Mouse (Mus musculus) hindbrain, embryonic 11.5 days (tissue): ENCODE results near the gene Plxnc1. TPM values are rescaled to one million over a fixed set of nuclear protein-coding genes. Genes with fewer than 3 reads are reported as not detected.

Experiments
- ATAC-seq: fragments of 200-750 bp; cut with Nextera tagmentation; 2 replicates; pipeline ENCODE4 v1.8.0; 2017; ENCODE audit warnings: mild to moderate bottlenecking, moderate TSS enrichment, moderate library complexity; ENCODE audit not compliant: low FRiP score
- DNase-seq: peaks from one replicate; pipeline ENCODE4 v3.0.0-alpha.2; 2015; ENCODE audit warnings: low spot score
- H3K27ac ChIP-seq: fragments of 300-500 bp; sonication (generic); 2 replicates; pipeline ENCODE4 v1.5.1; 2014; ENCODE audit warnings: mild to moderate bottlenecking, low read depth, low read length
- H3K27me3 ChIP-seq: fragments of 300-500 bp; sonication (generic); 2 replicates; pipeline ENCODE4 v1.6.1; 2014; ENCODE audit warnings: mild to moderate bottlenecking, low read length, moderate library complexity, mixed read lengths; ENCODE audit not compliant: control insufficient read depth, insufficient read depth
- H3K36me3 ChIP-seq: fragments of 300-500 bp; sonication (generic); 2 replicates; pipeline ENCODE4 v1.6.1; 2014; ENCODE audit warnings: mild to moderate bottlenecking, low read length, moderate library complexity, mixed read lengths; ENCODE audit not compliant: control insufficient read depth, insufficient read depth
- H3K4me1 ChIP-seq: fragments of 300-500 bp; sonication (generic); replicated peaks from 2 replicates; pipeline ENCODE4 v1.6.1; 2014; ENCODE audit warnings: low read length, mixed read lengths; ENCODE audit not compliant: control insufficient read depth, insufficient read depth
- H3K4me2 ChIP-seq: fragments of 300-500 bp; sonication (generic); replicated peaks from 2 replicates; pipeline ENCODE4 v1.6.1; 2014; ENCODE audit warnings: mild to moderate bottlenecking, low read depth, low read length
- H3K4me3 ChIP-seq: fragments of 300-500 bp; sonication (generic); 2 replicates; pipeline ENCODE4 v1.5.1; 2014; ENCODE audit warnings: low read depth, low read length
- H3K9ac ChIP-seq: fragments of 300-500 bp; sonication (generic); 2 replicates; pipeline ENCODE4 v1.6.1; 2014; ENCODE audit warnings: low read depth, low read length
- H3K9me3 ChIP-seq: fragments of 300-500 bp; sonication (generic); 2 replicates; pipeline ENCODE4 v1.6.1; 2016; ENCODE audit warnings: low read length; ENCODE audit not compliant: control insufficient read depth
- WGBS: fragments of 180-500 bp; shearing (Covaris S2); extraction: QIAGEN DNeasy Blood & Tissue Kit; methylation state at CpG from one replicate; pipeline ENCODE4 v1.1.7; 2014; 5-methylcytosine and 5-hydroxymethylcytosine counted together
- polyA plus RNA-seq: library from polyadenylated mRNA; unstranded; fragments of >200 nt; fragmentation: Nextera tagmentation; extraction: Ambion mirVana; gene quantifications from 2 replicates; pipeline ENCODE4 v1.2.1, GENCODE M21; 2014

The Plxnc1 gene
- polyA plus RNA-seq, 1 experiment from 2014 or later = 4.5 TPM

DNA sequence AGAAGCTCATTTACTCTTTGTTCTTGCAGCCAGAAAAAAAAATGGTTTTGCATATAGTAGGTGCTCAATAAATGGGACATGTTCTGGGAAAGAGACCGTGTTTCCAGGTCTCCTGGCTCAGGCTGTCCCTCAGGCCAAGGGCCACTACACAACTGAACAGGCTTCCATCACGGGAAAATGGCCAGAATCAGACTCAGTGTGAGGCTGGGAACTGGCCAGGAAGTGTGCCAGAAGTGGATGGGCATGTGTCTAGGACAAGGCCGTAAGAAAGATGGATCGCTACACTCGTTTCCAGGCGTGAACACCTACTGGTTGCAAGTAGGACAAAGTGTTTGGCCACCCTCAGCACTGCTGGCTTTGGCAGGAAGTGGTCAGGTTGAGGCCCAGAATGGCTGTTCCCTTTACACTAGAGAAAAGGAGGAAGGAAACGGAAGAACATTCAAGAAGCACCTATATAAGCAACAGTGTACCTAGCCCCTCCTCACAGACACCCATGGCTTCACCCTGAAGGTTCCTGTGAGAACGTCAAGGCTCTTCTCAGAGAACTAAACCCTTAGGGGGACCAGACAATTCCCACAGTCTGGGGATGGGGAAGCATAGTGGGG is 98.0 kb downstream of the Plxnc1 start:
- Histone ChIP-seq H3K9ac (no peak overlapping the region), H3K4me3 (no peak overlapping the region), H3K27me3 (no peaks in the 10 kb centered on the region), H3K36me3 (no peaks in the 10 kb centered on the region), H3K27ac (no peak overlapping the region), H3K4me2 (no peak overlapping the region), H3K9me3 (no peaks in the 10 kb centered on the region), H3K4me1 (no peaks in the 10 kb centered on the region)
- DNase-seq = no peak
- WGBS = 90% methylated on average over 8 of the region's 8 CpGs
- ATAC-seq = no peak

GRCm38 (mm10) chr10:94844692-94845091 is 99.9 kb downstream of the Plxnc1 start:
- Histone ChIP-seq H3K9me3 (no peaks in the 10 kb centered on the region), H3K36me3 (no peaks in the 10 kb centered on the region), H3K4me2 (no peak overlapping the region), H3K4me3 (no peak overlapping the region), H3K27me3 (no peaks in the 10 kb centered on the region), H3K27ac (no peak overlapping the region), H3K9ac (no peak overlapping the region), H3K4me1 (no peaks in the 10 kb centered on the region)
- DNase-seq (no peak), ATAC-seq (no peak)
- WGBS = 91% methylated on average over 6 of the region's 6 CpGs

GRCm38 (mm10) chr10:94835874-94836273 is 108.8 kb downstream of the Plxnc1 start:
- WGBS = 83% methylated on average over 9 of the region's 9 CpGs
- Histone ChIP-seq H3K36me3 (no peaks in the 10 kb centered on the region), H3K4me3 (no peak overlapping the region), H3K4me2 (no peak overlapping the region), H3K27ac (no peak overlapping the region), H3K27me3 (no peaks in the 10 kb centered on the region), H3K9ac (no peak overlapping the region), H3K4me1 (no peaks in the 10 kb centered on the region), H3K9me3 (no peaks in the 10 kb centered on the region)
- no peak for DNase-seq
- ATAC-seq = no peak

DNA sequence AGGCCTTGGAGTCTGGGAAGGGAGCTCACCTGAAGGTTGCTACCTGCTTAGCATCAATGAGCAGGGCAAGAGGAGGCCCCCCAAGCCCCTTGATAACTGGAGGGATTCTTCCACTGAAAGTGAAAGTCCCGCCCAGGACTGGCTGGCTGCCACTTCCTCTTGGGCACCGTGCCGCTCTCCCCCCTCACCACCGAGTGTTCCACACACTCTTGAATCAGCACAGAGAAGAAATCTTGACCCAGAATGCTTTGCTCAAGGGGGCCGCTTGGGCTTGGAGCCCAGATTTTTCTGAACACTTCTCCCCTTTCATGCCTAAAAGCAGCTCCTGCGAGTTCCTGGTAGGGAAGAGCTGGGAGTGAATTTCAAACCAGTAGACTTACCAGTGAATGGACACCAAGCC is 115.2 kb downstream of the Plxnc1 start:
- H3K4me1 ChIP-seq = no peaks in the 10 kb centered on the region
- no peaks in the 10 kb centered on the region for H3K36me3 ChIP-seq
- no peak for ATAC-seq
- no peak overlapping the region for H3K27ac ChIP-seq
- DNase-seq = no peak
- no peak overlapping the region for H3K9ac ChIP-seq
- no peak overlapping the region for H3K4me2 ChIP-seq
- WGBS = 92% methylated on average over 6 of the region's 6 CpGs
- H3K9me3 ChIP-seq = no peaks in the 10 kb centered on the region
- H3K4me3 ChIP-seq = no peak overlapping the region
- H3K27me3 ChIP-seq = no peaks in the 10 kb centered on the region

- ATAC-seq (no peak), DNase-seq (no peak)
- WGBS = 92% methylated on average over 7 of the region's 7 CpGs
- H3K4me2 ChIP-seq = no peak overlapping the region
- no peak overlapping the region for H3K4me3 ChIP-seq
- no peak overlapping the region for H3K9ac ChIP-seq
- no peaks in the 10 kb centered on the region for H3K27me3 ChIP-seq
- no peaks in the 10 kb centered on the region for H3K36me3 ChIP-seq
- no peaks in the 10 kb centered on the region for H3K9me3 ChIP-seq
- no peak overlapping the region for H3K27ac ChIP-seq
- H3K4me1 ChIP-seq = no peaks in the 10 kb centered on the region
Measured at GRCm38 (mm10) chr10:94828734-94829230, 115.9 kb downstream of the Plxnc1 start.

- H3K36me3 ChIP-seq = no peaks in the 10 kb centered on the region
- no peaks in the 10 kb centered on the region for H3K4me1 ChIP-seq
- no peak overlapping the region for H3K27ac ChIP-seq
- H3K9ac ChIP-seq = no peak overlapping the region
- H3K4me3 ChIP-seq = no peak overlapping the region
- no peak for DNase-seq
- H3K4me2 ChIP-seq = no peak overlapping the region
- no peaks in the 10 kb centered on the region for H3K9me3 ChIP-seq
- 91% methylated on average over 14 of the region's 14 CpGs for WGBS
- ATAC-seq = no peak
- H3K27me3 ChIP-seq = no peaks in the 10 kb centered on the region
Measured at GRCm38 (mm10) chr10:94827890-94828733, 116.5 kb downstream of the Plxnc1 start.

GRCm38 (mm10) chr10:94827325-94827724 is 117.3 kb downstream of the Plxnc1 start:
- H3K4me1 ChIP-seq = no peaks in the 10 kb centered on the region
- H3K9ac ChIP-seq = no peak overlapping the region
- no peaks in the 10 kb centered on the region for H3K27me3 ChIP-seq
- ATAC-seq (no peak), DNase-seq (no peak)
- 92% methylated on average over 10 of the region's 10 CpGs for WGBS
- H3K9me3 ChIP-seq = no peaks in the 10 kb centered on the region
- no peak overlapping the region for H3K4me3 ChIP-seq
- H3K27ac ChIP-seq = no peak overlapping the region
- no peak overlapping the region for H3K4me2 ChIP-seq
- no peaks in the 10 kb centered on the region for H3K36me3 ChIP-seq

DNA sequence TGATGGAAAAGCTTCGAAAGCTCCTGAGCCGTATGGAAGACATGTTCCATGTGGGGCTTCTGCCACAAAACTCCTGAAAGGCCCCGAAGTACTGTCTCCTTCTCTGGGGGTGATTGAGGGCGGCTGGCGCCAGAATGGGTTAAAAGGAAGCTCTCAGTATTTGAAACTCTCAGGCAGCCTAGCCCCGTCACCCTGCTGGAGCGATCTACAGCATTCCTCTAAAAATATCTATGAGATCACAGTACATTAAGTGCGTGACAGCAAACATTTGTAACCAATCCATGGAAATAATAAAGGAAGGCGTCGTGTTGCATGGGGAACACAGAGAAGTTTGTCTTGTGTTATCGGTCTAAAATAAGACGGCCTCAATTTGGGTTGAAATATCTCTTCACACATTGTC is 118.2 kb downstream of the Plxnc1 start:
- no peaks in the 10 kb centered on the region for H3K27me3 ChIP-seq
- WGBS = 89% methylated on average over 12 of the region's 12 CpGs

DNA sequence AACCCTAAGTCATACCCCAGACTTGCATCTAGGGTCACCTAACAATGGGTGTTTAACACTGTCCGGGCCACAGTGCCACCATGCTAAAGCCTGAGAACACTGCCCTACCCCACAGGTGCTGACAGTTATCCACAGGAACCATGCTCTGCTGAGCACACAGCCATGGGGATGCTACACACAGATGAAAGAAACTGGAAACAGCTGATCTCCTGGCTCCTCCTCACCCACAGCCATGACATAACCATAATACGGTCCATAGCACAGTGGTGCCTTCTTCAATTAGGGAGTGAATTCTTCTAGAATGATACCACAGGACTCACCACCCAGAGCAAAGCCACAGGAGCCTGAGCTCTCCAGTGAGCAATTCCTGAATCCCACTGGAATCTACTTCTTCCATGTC is 118.7 kb downstream of the Plxnc1 start:
- WGBS = 90% methylated on average over 2 of the region's 2 CpGs
- H3K27ac ChIP-seq = no peak overlapping the region
- no peak for DNase-seq
- H3K9me3 ChIP-seq = no peaks in the 10 kb centered on the region
- H3K9ac ChIP-seq = no peak overlapping the region
- no peak for ATAC-seq
- H3K36me3 ChIP-seq = no peaks in the 10 kb centered on the region
- H3K27me3 ChIP-seq = no peaks in the 10 kb centered on the region
- H3K4me3 ChIP-seq = no peak overlapping the region
- no peak overlapping the region for H3K4me2 ChIP-seq
- no peaks in the 10 kb centered on the region for H3K4me1 ChIP-seq

More for the DNA sequence above, 118.2 kb downstream of the Plxnc1 start:
- Histone ChIP-seq H3K4me3 (no peak overlapping the region), H3K9ac (no peak overlapping the region), H3K4me1 (no peaks in the 10 kb centered on the region), H3K9me3 (no peaks in the 10 kb centered on the region), H3K36me3 (no peaks in the 10 kb centered on the region), H3K27ac (no peak overlapping the region), H3K4me2 (no peak overlapping the region)
- ATAC-seq (no peak), DNase-seq (no peak)
